Mouse (Mus musculus): ENCODE measurements around the gene Gzf1.
A peak's percentile ranks its signal among the peaks of the same experiment; 100 is the strongest.

The Gzf1 gene

GRCm38 (mm10) chr2:148706409-148707201 is 25.8 kb downstream of the Gzf1 start:
- DNase-seq (ENCODE audit: low spot score), result no peak

DNA sequence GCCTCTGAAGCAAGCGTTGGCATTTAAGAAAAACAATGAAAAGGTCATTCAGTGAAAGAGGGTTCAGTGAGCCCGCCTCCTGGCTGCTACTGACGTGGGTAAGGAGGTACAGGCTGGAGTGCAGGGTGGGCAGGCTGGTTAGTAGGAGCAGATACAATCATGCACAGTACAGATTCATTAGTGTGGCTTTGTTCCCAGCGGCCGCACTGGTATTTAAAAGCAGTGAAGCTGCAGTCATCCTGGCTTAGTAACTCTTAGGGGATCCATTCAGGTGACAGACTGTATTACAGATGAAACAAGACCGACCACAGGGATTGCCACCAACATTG is 26.3 kb downstream of the Gzf1 start:
- DNase-seq (ENCODE audit: low spot score), result no peak

DNA sequence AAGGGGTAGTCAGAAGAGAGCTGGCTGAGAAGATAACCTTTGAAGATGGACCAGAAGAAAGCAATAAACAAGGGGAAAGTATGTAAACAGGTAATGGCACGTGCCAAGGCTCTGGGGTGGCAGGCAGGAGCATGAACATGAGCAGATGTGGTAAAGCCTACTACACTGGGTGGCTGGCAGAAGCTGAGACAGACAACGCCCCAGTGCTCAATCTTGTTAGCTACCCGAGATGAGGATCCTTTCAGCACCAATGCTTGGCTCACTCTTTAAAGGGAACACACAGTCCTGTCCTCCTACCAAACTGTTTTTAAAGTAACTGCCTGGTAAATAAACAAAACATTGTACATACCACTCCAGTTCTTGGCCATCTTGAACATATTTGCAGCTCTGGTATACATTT is 31.5 kb downstream of the Gzf1 start:
- no peak for DNase-seq (ENCODE audit: low spot score)

- DNase-seq (ENCODE audit: low spot score), result no peak
Measured at GRCm38 (mm10) chr2:148717072-148717471, 36.2 kb downstream of the Gzf1 start.

GRCm38 (mm10) chr2:148719271-148719995 is 38.6 kb downstream of the Gzf1 start:
- no peak for DNase-seq (ENCODE audit: low spot score)

GRCm38 (mm10) chr2:148731614-148732326 is 50.9 kb downstream of the Gzf1 start:
- DNase-seq (ENCODE audit: low spot score), result no peak

DNA sequence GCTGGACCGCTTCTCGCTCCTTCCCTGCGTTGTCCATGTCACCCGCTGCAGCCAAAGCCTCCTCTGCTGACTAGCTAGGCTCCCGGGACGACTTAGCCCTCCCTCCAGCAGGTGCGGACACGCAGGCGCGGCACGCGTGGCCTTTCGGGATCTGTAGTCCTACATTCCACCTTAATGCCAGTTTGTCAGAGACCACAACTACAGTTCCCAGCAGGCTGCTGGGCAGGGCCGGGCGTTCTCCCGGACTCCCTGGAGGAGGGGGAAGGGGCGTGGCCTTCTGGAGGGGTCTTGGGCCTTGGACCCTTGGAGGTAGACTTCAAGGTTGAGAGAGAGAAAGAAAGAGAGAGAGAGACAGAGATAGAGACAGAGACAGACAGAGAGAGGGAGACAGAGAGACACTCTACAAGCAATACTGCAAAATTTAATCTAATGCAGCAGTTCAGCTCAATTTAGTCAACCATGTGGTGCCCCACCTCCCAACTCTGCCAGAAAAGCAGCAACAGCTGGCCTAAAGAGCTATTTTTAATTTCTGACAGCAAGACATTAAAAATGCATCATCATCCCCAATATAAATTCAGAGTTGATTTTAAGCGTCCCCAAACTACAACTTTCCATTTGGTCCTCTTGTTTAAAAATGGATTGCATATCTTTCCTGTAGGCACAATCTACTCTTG is 51.6 kb downstream of the Gzf1 start, which contains the start of gene Napb:
Gene Napb (minus strand): TSS at position 141 of the 674 bp plus-strand sequence.
- peak; percentile 71 for DNase-seq (ENCODE audit: low spot score)

Data from urinary bladder, postnatal 10 days (tissue).